17 mouse cellular contexts compared by ENCODE assay signal in the genomic region with DNA sequence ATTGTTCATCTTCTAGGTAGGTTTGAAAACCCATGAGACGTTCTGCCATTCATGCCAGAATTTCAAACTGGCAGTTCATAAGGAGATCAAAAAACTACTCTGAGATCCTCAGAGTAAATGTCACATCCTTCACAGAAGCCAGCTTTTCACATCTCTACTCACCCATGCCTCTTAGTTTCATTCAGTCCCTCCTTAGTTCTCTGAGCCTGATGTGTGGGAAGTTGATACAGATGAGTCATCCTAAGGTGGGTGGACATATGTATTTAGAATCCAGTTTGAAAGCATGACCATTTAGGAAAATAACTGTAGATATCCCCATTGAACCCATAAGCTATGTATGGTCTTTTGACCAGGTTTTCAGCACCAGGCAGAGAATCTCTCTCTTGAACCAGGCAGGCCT.
"Had no signal": no experiment of that assay in that cellular context is flagged by ENCODE, and none has a peak within 500 bp of the region (broad histone marks: within the 10 kb centered on the region; RNA-seq: fewer than 3 reads in every experiment).

No protein-coding gene starts in this region.

- DNase-seq: gastrocnemius, adult 2 months; gastrocnemius, postnatal 10 days; gastrocnemius, postnatal 25 days; heart, adult 18-20 months; heart, postnatal 10 days; heart, postnatal 4 days; kidney, adult 11 months; kidney, adult 2 months; kidney, adult 9 months; kidney, postnatal 14 days; kidney, postnatal 36 days; layer of hippocampus, adult 9-11 months; layer of hippocampus, postnatal 36 days; left cerebral cortex, postnatal 4 days had no signal

- ATAC-seq: hindbrain, embryonic 16.5 days; intestine, embryonic 16.5 days; liver, embryonic 12.5 days had no signal
